Mouse (Mus musculus) layer of hippocampus, adult 2 months (tissue): ENCODE measurements around the gene Onecut3. TPM values are rescaled to one million over a fixed set of nuclear protein-coding genes. Genes with fewer than 3 reads are reported as not detected.
A peak's percentile ranks its signal among the peaks of the same experiment; 100 is the strongest.

Experiments used
- DNase-seq, 2 experiments: peaks; one replicate each; pipeline ENCODE4 v3.0.0; 2022; ENCODE audit warnings: low spot score in 2 of 2
- H3K27ac ChIP-seq: fragments of 200-600 bp; 2 replicates; pipeline ENCODE4 v1.8.1; 2022
- H3K4me3 ChIP-seq: fragments of 200-600 bp; 2 replicates; pipeline ENCODE4 v1.8.1; 2022; ENCODE audit warnings: mild to moderate bottlenecking
- CTCF ChIP-seq: fragments of 200-600 bp; conservative IDR thresholded peaks from 2 replicates; pipeline ENCODE4 v1.8.1; 2022; ENCODE audit warnings: antibody characterized with exemption, mild to moderate bottlenecking, moderate library complexity
- total RNA-seq, 2 experiments: library from RNA; stranded (reverse); gene quantifications; 2 replicates each; pipeline ENCODE4 v1.2.3; 2021

Onecut3 gene
- total RNA-seq, 2 experiments from 2014 or later: not detected

DNA sequence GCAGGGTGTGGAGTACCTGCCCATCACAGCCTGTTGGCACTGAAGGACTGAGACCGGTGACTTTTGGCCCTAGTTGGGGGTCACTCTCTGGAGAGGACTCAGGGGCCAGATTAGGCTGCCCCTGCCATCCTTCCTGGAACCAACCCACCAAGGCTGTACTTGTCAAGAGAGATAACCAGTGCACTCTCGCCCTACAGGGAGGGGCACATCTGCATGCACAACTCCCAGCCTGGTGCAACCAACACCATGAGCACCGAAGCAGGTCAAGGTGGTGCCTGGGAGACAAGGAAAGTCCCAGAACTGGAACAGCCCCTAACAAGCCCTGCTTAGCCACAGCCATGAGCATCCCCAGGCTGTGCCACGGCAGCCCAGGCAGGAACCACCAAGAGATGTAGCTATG, 52.3 kb downstream of the Onecut3 start:
- Histone ChIP-seq H3K4me3 (no peak overlapping the region), H3K27ac (no peak overlapping the region)
- no peak for TF ChIP-seq CTCF
- DNase-seq: no peak

DNA sequence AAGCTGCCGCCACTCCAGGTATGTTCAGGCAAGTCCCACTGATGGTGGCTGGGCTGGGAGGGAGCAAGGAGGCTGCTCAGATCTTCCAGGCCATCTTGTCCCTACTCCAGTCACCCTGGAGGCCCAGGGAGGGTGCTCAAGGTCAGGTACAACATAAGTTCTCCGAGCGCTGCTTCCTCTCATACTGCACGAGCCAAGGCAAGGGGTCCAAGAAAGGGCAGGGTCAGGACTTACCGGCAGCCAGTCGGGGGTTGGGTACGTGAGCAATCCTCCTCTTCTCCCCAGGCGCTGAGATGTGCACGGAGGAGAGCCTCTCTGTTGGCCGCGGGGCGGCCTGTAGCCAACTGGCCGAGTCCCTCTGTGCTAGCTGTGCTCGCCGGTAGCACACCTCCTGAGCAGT, 52.9 kb downstream of the Onecut3 start:
- no peak for TF ChIP-seq CTCF
- DNase-seq: no peak
- Histone ChIP-seq H3K27ac (no peak overlapping the region), H3K4me3 (no peak overlapping the region)

DNA sequence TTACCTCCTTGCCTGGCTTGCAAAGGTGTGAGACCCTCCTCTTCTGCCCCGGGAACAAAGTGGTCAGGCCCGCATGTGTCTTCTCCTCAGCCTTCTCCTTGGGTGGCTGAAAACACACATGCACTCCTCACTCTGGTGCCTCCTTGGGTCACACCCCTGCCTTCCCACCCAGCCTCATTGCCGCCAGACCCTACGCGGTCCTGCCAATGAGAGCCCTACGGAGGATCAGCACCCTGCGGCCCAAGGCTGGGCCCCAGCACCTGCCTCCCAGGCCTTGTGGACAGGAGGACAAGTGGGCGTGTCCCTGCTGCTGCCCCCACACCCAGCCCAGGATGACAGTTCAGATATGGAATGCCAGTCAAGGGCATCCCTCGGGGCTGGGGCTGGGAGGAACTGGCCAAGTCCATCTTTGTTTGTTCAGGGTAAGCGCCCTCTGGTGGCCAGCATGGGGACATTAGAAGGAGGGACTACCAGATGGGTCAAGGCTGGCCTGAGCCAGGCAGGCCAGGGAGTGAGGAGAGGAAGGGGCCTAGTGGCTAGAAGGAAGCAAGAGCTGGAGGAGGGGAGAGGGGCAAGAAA, 53.9 kb downstream of the Onecut3 start:
- TF ChIP-seq CTCF: peak; percentile 91
- peak; percentile 48 to 59 for DNase-seq

DNA sequence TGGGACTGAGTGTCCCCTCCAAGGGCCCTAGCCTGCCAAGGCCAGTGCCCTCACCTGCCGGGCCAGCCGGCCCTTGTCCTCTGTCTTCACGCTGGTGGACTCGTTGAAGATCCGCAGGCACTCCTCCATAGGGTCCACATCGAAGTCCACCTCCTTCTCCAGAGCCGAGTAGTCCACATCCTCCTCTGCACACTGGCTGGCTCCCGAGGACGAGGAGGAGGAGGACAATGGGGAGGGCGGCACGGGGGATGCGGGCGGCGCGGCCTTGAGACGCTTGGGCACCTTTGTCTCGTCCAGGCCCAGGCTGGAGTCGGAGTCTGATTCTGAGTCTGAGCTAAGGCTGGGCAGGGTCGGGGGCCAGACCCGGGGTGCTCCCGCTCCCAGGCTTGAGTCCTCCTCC, 54.6 kb downstream of the Onecut3 start:
- Histone ChIP-seq H3K4me3 (no peak overlapping the region), H3K27ac (no peak overlapping the region)
- no peak for DNase-seq
- TF ChIP-seq CTCF: no peak

More for the DNA sequence above, 53.9 kb downstream of the Onecut3 start:
- Histone ChIP-seq H3K27ac (no peak overlapping the region), H3K4me3 (no peak overlapping the region)

DNA sequence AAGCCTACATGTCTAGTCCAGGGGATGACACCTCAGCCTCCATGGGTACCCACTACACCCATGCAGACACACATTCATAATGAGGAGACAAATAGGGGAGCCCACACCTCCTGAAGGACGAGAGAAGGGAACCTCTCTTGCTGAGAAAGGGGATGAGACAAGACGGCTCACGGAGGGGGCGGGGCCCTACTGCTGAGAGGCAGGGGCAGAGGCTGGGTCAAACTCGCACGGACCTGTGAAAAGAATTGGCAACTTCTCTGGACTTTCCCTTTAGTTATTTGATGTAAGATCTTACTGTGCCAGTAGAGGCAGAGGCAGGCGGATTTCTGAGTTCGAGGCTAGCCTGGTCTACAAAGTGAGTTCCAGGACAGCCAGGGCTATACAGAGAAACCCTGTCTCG, 57.7 kb downstream of the Onecut3 start:
- no peak for DNase-seq
- H3K27ac ChIP-seq: no peak overlapping the region
- TF ChIP-seq CTCF: no peak

DNA sequence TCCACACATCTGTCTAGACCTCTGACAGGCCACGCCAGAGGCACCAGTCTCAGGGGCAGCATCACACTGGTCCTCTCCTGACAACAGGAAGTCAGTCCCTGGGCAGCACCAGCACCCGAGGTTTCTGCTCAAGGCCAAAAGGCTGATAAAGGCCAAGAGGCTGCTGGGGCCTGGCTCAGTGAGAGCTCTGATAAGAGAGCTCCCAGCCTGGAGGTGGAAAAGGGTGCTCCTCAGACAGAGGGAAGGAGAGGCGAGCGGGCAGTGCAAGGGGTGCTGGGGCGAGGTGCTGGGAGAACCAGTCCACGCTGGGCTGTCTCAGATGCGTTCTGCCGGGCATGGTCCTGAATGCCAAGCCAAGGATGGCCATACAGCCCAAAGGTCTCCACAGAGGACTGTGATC, 58.9 kb downstream of the Onecut3 start:
- Histone ChIP-seq H3K27ac (no peak overlapping the region), H3K4me3 (no peak overlapping the region)
- TF ChIP-seq CTCF: no peak
- DNase-seq: no peak

More for the DNA sequence above, 57.7 kb downstream of the Onecut3 start:
- H3K4me3 ChIP-seq: no peak overlapping the region

DNA sequence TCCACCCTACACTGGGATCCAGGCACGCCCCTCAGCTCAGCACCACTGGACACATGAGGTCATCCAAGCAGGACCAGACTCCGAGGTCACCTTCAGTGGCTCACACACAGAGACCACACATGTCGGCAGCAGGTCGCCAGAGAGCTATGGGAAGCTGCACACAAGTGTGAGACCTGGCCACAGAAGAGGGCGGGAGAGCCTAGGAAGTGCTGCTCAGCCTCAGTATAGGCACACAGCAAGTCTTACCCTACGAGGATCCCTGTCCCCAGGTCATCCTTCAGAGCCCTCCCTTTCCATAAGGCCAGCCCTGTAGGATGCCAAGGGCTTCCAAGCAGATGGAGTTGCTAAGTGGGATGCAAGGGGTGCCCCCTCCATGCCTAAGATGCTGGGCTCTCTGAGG, 59.4 kb downstream of the Onecut3 start:
- no peak overlapping the region for H3K27ac ChIP-seq
- DNase-seq: no peak
- no peak overlapping the region for H3K4me3 ChIP-seq
- no peak for TF ChIP-seq CTCF

DNA sequence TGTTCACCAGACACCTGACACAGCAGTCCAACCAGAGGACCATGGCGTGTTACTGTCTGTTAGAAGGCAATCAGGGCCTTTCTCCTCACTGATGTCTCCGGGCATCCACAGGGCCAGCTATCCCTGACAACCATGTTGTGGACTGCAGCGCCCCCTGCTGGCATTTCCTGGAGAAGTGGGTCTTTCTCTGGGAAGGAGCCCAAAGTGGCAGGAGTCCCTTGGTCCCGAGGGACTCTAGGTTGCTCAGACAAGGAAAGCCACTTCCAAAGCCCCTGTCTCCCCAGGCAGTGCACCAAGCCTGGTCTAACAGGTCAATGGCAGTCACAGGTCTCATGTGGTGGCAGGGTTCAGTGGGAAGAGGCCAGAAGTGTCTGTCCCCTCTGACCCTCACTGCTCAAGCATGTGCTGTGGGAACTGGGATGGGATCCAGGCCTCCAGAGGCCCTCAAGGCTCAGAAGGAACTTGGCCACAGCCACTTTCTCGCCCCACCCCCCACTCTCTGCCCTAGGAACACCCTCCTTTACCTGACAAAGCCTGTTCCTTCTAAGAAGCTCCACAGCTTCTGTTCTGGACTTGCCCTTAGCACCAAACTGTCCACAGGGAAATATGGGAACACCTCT, 62.8 kb downstream of the Onecut3 start:
- DNase-seq: peak in 1 of 2 experiments; percentile 83
- Histone ChIP-seq H3K27ac (no peak overlapping the region), H3K4me3 (no peak overlapping the region)
- peak; percentile 89 for TF ChIP-seq CTCF

DNA sequence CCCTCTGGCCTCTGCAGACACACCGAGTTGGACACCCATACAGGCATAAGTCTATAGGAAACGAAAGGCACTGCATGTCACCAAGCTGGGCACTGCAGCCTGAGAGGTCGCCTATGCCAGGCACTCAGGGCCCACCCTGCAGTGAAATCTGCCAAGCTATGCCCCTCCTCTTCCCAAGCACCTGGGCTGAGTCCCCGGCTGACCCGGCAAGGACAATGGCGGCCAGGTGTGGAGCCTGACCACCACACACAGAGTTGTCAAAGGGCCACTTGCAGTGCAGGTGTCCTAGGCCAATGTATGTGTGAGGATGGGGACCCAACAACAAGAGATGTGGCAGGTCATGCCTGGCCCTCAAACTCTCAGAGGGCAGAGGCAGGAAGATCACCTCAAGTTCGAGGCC, 64.8 kb downstream of the Onecut3 start:
- TF ChIP-seq CTCF: no peak
- Histone ChIP-seq H3K4me3 (no peak overlapping the region), H3K27ac (no peak overlapping the region)
- DNase-seq: no peak

DNA sequence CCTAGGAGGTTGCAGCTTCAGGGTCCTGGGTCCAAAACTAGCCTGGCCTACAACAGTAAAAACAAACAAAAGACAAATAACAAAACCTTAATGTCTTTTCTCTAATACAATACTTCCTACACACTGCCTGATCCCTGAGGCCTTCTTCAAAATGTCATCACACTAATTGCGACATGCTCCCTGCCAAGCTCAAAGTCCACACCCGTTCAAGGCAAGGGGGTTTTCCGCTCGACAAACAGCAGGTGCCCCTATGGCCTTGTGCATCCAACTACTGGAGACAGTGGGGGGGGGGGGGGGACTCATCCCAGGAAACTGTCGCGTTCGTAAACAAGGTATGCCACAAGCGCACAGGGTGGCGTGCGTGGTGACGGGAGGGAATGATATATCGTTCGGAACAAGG, 66.0 kb downstream of the Onecut3 start:
- peak overlapping the region; percentile 100 for H3K27ac ChIP-seq
- no peak for DNase-seq
- peak overlapping the region; percentile 99 for H3K4me3 ChIP-seq
- no peak for TF ChIP-seq CTCF

DNA sequence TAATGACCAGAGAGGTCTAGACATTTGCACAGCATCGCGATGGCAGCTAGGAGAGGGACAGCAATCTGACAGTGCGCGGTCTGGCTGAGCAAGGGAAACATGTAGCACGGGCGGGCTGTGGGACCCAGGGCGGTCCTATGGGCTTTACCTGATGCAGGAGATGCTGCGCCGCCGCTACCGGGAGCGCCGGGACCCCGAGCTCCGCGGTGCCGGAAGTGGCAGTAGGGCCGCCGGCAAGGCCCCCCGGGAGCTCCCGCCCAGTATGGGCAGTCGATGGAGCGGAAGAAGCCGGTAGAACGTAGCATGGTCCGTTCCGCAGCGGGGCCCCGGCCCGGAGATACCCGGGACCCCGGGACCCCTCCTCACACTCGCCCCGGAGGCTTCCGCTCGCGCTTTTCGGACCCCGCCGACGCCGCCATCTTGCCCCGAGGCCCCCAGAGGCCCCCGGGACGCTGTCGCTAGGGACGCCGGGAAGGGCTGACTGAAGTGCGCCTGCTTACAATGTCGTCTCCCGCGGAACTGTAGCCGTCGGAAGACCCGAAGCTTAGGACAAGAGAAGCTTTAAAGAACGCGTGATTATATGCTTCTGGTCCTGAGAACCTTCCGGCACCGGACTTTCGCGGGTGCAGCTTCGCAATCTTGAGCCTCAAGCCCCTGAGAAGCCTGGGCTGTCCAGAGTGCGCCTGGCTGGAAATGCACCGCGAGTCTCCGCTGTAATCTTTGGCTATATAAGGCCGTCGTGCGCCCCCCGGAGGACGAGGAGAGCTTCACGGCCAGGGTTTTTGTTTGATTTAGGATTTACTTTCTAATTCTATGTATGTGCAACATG, 66.7 kb downstream of the Onecut3 start, which contains the start of gene Rexo1:
TSS of gene Rexo1 (minus strand) at position 445 of the 829 bp plus-strand sequence.
- peak; percentile 91 for TF ChIP-seq CTCF
- Histone ChIP-seq H3K4me3 (peak within 1 kb of the TSS; percentile 99), H3K27ac (peak within 1 kb of the TSS; percentile 100)
- peak; percentile 92 for DNase-seq

DNA sequence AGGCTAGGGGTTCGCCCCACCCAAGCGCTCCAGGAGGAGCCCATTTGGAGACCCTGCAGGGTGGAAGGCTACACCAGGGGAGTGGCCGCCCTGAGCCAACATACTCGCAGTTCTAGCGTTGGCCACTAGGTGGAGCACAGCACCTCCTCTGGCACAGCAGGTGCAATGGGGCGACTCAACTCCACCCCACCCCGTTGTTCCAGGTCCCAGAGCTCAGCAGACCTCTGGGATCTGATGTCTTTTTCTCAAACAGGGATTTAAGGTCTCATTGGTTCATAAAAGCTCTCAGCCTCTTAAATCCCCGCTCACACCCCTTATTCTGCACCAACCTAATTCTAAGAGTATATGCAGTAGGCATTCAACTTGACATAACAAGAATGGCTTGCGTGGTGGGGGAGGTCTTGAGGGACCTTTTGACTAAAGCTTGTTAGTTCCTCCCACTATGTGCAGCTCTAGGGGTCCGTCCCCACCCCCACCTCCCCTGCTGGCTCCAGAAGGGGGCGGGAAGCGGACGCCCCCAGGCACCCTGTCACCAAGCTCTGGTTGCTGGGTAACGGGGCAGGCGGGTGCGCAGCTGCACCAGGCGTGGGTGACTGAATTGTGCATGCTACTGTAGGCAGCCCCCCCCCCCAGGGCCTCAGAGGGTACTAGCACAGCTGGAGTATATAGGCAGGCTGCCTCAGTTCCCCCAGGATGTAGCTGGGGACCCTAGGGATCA, 71.9 kb downstream of the Onecut3 start:
- H3K27ac ChIP-seq: peak overlapping the region; percentile 97
- H3K4me3 ChIP-seq: peak overlapping the region; percentile 33
- DNase-seq: peak; percentile 85 to 95
- TF ChIP-seq CTCF: peak; percentile 99

Other genes with a start within 250 kb of the Onecut3 start
- 100 to 1,000 TPM; 201 to 210 TPM for gene Ndufs7, start 245.7 kb upstream of the Onecut3 start, total RNA-seq
- 10 to 100 TPM; 29.8 to 33.1 TPM for gene Gamt, start 233.8 kb upstream of the Onecut3 start, total RNA-seq
- gene Dazap1, start 233.3 kb upstream of the Onecut3 start, total RNA-seq: 10 to 100 TPM; 91.2 to 95.4 TPM
- 100 to 1,000 TPM; 926 to 932 TPM for gene Rps15, start 202.4 kb upstream of the Onecut3 start, total RNA-seq
- 100 to 1,000 TPM in 1 of 2 experiments, 10 to 100 TPM in 1; 98.3 to 110 TPM for gene Apc2, start 198.9 kb upstream of the Onecut3 start, total RNA-seq
- 10 to 100 TPM; 23.5 to 25.7 TPM for gene 2310011J03Rik, start 174.3 kb upstream of the Onecut3 start, total RNA-seq
- gene Pcsk4, start 165.3 kb upstream of the Onecut3 start, total RNA-seq: 1 to 10 TPM; 2.8 to 3.2 TPM
- gene Reep6, start 164.9 kb upstream of the Onecut3 start, total RNA-seq: 10 to 100 TPM in 1 of 2 experiments, 1 to 10 TPM in 1; 9.6 to 11.0 TPM
- gene Adamtsl5, start 146.4 kb upstream of the Onecut3 start, total RNA-seq: 1 to 10 TPM; 4.7 to 7.2 TPM
- 10 to 100 TPM; 33.4 to 36.6 TPM for gene Plk5, start 138.4 kb upstream of the Onecut3 start, total RNA-seq
- 10 to 100 TPM; 15.5 to 17.1 TPM for gene Mex3d, start 107.2 kb upstream of the Onecut3 start, total RNA-seq
- gene Mbd3, start 95.3 kb upstream of the Onecut3 start, total RNA-seq: 100 to 1,000 TPM; 147 to 149 TPM
- gene Uqcr11, start 88.0 kb upstream of the Onecut3 start, total RNA-seq: 100 to 1,000 TPM; 404 to 413 TPM
- 10 to 100 TPM; 27.6 to 31.6 TPM for gene Tcf3, start 61.2 kb upstream of the Onecut3 start, total RNA-seq
- under 1 TPM; 0.12 to 0.31 TPM for gene Atp8b3, start 44.3 kb downstream of the Onecut3 start, total RNA-seq
- gene Rexo1, start 66.7 kb downstream of the Onecut3 start, total RNA-seq: 10 to 100 TPM; 51.6 to 52.8 TPM
- 10 to 100 TPM; 50.8 to 56.8 TPM for gene Klf16, start 82.5 kb downstream of the Onecut3 start, total RNA-seq
- gene Abhd17a, start 95.5 kb downstream of the Onecut3 start, total RNA-seq: 100 to 1,000 TPM; 158 to 166 TPM
- gene Scamp4, start 108.0 kb downstream of the Onecut3 start, total RNA-seq: 10 to 100 TPM; 42.9 to 43.1 TPM
- gene Adat3, start 108.0 kb downstream of the Onecut3 start, total RNA-seq: 1 to 10 TPM; 1.3 to 3.5 TPM
- 1 to 10 TPM; 3.0 to 4.5 TPM for gene Gm49322, start 111.2 kb downstream of the Onecut3 start, total RNA-seq
- gene Csnk1g2, start 128.0 kb downstream of the Onecut3 start, total RNA-seq: 100 to 1,000 TPM; 221 to 228 TPM
- 100 to 1,000 TPM; 102 to 105 TPM for gene Btbd2, start 162.2 kb downstream of the Onecut3 start, total RNA-seq
- 10 to 100 TPM; 45.3 to 46.9 TPM for gene Mknk2, start 183.3 kb downstream of the Onecut3 start, total RNA-seq
- gene Mob3a, start 207.1 kb downstream of the Onecut3 start, total RNA-seq: 10 to 100 TPM; 10.6 to 16.5 TPM
- gene Izumo4, start 207.3 kb downstream of the Onecut3 start, total RNA-seq: 10 to 100 TPM; 65.0 to 69.0 TPM
- gene Ap3d1, start 247.4 kb downstream of the Onecut3 start, total RNA-seq: 100 to 1,000 TPM; 145 to 153 TPM